In the genomic region with DNA sequence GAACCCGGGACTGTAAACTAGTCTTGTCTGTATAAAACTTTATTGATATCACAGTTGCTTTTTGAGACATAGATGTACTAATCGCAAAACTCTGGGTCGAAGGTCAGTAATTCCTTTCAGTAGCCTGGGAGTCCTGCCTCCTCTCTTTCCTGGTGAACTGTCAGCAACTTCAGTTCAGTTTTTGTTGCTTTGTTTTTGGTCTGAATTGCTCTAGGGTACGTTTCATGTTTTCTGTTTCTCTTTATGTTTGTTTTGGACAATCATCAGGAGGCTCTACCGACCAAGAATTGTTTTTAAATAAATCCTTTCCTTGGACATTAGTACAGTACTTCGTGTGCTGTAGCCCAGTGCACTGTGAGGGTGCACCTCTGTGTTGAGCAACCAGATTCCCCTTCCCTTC, we compare ENCODE assay signal across 33 mouse cellular contexts.
"Had no signal": no experiment of that assay in that cellular context is flagged by ENCODE, and none has a peak within 500 bp of the region (broad histone marks: within the 10 kb centered on the region; RNA-seq: fewer than 3 reads in every experiment).

No protein-coding gene starts in this region.

- ATAC-seq: hindbrain, embryonic 16.5 days; hindbrain, postnatal 0 days; inflammation-experienced regulatory T-cells, adult 6 months; intestine, embryonic 15.5 days; intestine, embryonic 16.5 days; intestine, postnatal 0 days had no signal

- H3K4me2 ChIP-seq: heart, embryonic 11.5 days; heart, embryonic 12.5 days; heart, embryonic 13.5 days; heart, embryonic 15.5 days; hindbrain, embryonic 12.5 days; hindbrain, embryonic 13.5 days; hindbrain, embryonic 14.5 days; hindbrain, embryonic 15.5 days; intestine, embryonic 15.5 days had no signal

- H3K4me3 ChIP-seq: heart, embryonic 10.5 days; heart, embryonic 12.5 days; heart, embryonic 13.5 days; heart, embryonic 15.5 days; hindbrain, embryonic 10.5 days; hindbrain, embryonic 12.5 days; hindbrain, embryonic 13.5 days; hindbrain, embryonic 15.5 days; intestine, embryonic 15.5 days; layer of hippocampus, adult 2 months had no signal

- H3K27me3 ChIP-seq: heart, embryonic 12.5 days; heart, embryonic 13.5 days; heart, embryonic 15.5 days; hindbrain, embryonic 12.5 days; hindbrain, embryonic 13.5 days; hindbrain, embryonic 15.5 days; intestine, embryonic 15.5 days had no signal

- DNase-seq: heart, postnatal 10 days; heart, postnatal 14 days; heart, postnatal 36 days; heart, postnatal 4 days; kidney, adult 11 months; kidney, adult 18-20 months; kidney, adult 2 months; kidney, adult 8-10 months; kidney, adult 9 months; kidney, postnatal 10 days; kidney, postnatal 14 days; kidney, postnatal 25 days; kidney, postnatal 36 days; kidney, postnatal 4 days; layer of hippocampus, adult 9-11 months; layer of hippocampus, postnatal 36 days had no signal

- H3K4me1 ChIP-seq: heart, embryonic 10.5 days; heart, embryonic 12.5 days; heart, embryonic 13.5 days; heart, embryonic 15.5 days; hindbrain, embryonic 10.5 days; hindbrain, embryonic 12.5 days; hindbrain, embryonic 13.5 days; hindbrain, embryonic 15.5 days; intestine, embryonic 15.5 days had no signal

- H3K36me3 ChIP-seq: heart, embryonic 10.5 days; heart, embryonic 12.5 days; heart, embryonic 13.5 days; heart, embryonic 15.5 days; hindbrain, embryonic 10.5 days; hindbrain, embryonic 12.5 days; hindbrain, embryonic 13.5 days; hindbrain, embryonic 15.5 days; intestine, embryonic 15.5 days had no signal

- H3K27ac ChIP-seq: heart, embryonic 10.5 days; heart, embryonic 13.5 days; heart, embryonic 15.5 days; hindbrain, embryonic 10.5 days; hindbrain, embryonic 12.5 days; hindbrain, embryonic 13.5 days; hindbrain, embryonic 14.5 days; hindbrain, embryonic 15.5 days; hindbrain, postnatal 0 days; intestine, embryonic 15.5 days; layer of hippocampus, adult 2 months had no signal

- H3K9ac ChIP-seq: heart, embryonic 12.5 days; heart, embryonic 13.5 days; heart, embryonic 15.5 days; hindbrain, embryonic 12.5 days; hindbrain, embryonic 13.5 days; hindbrain, embryonic 14.5 days; hindbrain, embryonic 15.5 days; intestine, embryonic 15.5 days had no signal

- H3K9me3 ChIP-seq: heart, embryonic 10.5 days; heart, embryonic 12.5 days; heart, embryonic 13.5 days; heart, embryonic 15.5 days; hindbrain, embryonic 10.5 days; hindbrain, embryonic 12.5 days; hindbrain, embryonic 13.5 days; hindbrain, embryonic 15.5 days; intestine, embryonic 15.5 days had no signal
